Mouse (Mus musculus) kidney, adult 2 months (tissue): Measurements from ENCODE around the gene Aldh3b3.

ENCODE experiments used
- CTCF ChIP-seq: fragments of 200-500 bp; conservative IDR thresholded peaks from 2 replicates; pipeline ENCODE4 v1.5.1; 2011; ENCODE audit warnings: low read depth, mild to moderate bottlenecking, control low read depth, low read length, moderate library complexity, mixed read lengths; ENCODE audit not compliant: insufficient read depth, insufficient read length
- POLR2A ChIP-seq: fragments of 200-500 bp; IDR thresholded peaks from one replicate; pipeline ENCODE4 v1.6.1; 2011; ENCODE audit warnings: low read depth, low read length, control low read depth

DNA sequence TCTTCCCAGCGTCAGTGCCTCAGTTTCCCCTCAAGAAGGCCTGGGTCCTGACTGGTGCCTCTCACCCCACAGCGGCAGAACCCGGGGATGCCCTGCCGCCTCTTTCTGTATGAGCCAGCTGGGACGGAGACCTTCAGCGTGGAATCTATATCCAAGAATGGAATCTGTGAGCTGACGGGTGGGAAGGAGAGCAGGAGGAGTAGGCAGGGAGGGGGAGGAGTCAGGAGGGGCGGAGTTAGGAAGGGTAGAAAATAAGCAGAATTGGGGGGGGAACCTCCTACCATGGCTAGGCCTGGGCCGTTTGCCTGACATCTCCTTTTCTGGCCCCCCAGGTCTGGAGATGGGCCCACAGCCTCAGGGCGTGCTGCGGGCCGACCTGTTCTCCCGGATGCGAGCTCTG, 29.6 kb downstream of the Aldh3b3 start:
- TF ChIP-seq CTCF (no peak), POLR2A (no peak)
